Mouse (Mus musculus): ENCODE results near the gene Rnf19b. TPM values are rescaled to one million over a fixed set of nuclear protein-coding genes. Genes with fewer than 3 reads are reported as not detected.

Gene Rnf19b
- polyA plus RNA-seq, 1 experiment from 2014 or later: 9.0 TPM

GRCm38 (mm10) chr4:129047721-129048421 lies 10.2 kb upstream of the Rnf19b start:
- Histone ChIP-seq H3K9ac (replicated peaks; ENCODE audit: low read length) (peak overlapping the region; percentile 74), H3K9me3 (replicated peaks; ENCODE audit: control insufficient read depth, low read length) (no peaks in the 10 kb centered on the region), H3K4me3 (ENCODE audit: low read depth, low read length) (peak overlapping the region; percentile 39), H3K4me1 (ENCODE audit: control insufficient read depth, insufficient read depth, low read length) (no peaks in the 10 kb centered on the region), H3K4me2 (ENCODE audit: low read depth, low read length) (peak overlapping the region; percentile 96), H3K27me3 (ENCODE audit: control insufficient read depth, insufficient read depth, low read length) (peaks cover 7% of the 10 kb centered on the region), H3K27ac (replicated peaks; ENCODE audit: low read depth, low read length) (no peak overlapping the region), H3K36me3 (replicated peaks; ENCODE audit: control insufficient read depth, insufficient read depth, low read depth, low read length) (no peaks in the 10 kb centered on the region)
- ATAC-seq (replicated peaks; ENCODE audit: insufficient number of reproducible peaks, low FRiP score, low TSS enrichment, low read depth): no peak
- no peak for DNase-seq (ENCODE audit: low spot score)
- 18% methylated on average over 15 of the region's 15 CpGs for WGBS

GRCm38 (mm10) chr4:129048501-129049305 lies 9.4 kb upstream of the Rnf19b start:
- H3K9ac ChIP-seq (replicated peaks; ENCODE audit: low read length): peak overlapping the region; percentile 74
- H3K9me3 ChIP-seq (replicated peaks; ENCODE audit: control insufficient read depth, low read length): no peaks in the 10 kb centered on the region
- ATAC-seq (replicated peaks; ENCODE audit: insufficient number of reproducible peaks, low FRiP score, low TSS enrichment, low read depth) (peak; percentile 85), DNase-seq (ENCODE audit: low spot score) (peak; percentile 87)
- H3K27ac ChIP-seq (replicated peaks; ENCODE audit: low read depth, low read length): no peak overlapping the region
- H3K4me1 ChIP-seq (ENCODE audit: control insufficient read depth, insufficient read depth, low read length): no peaks in the 10 kb centered on the region
- H3K27me3 ChIP-seq (ENCODE audit: control insufficient read depth, insufficient read depth, low read length): peaks cover 7% of the 10 kb centered on the region
- under 1% methylated on average over 49 of the region's 52 CpGs for WGBS
- peak overlapping the region; percentile 39 for H3K4me3 ChIP-seq (ENCODE audit: low read depth, low read length)
- H3K36me3 ChIP-seq (replicated peaks; ENCODE audit: control insufficient read depth, insufficient read depth, low read depth, low read length): no peaks in the 10 kb centered on the region
- H3K4me2 ChIP-seq (ENCODE audit: low read depth, low read length): peak overlapping the region; percentile 96

- Histone ChIP-seq H3K4me3 (ENCODE audit: low read depth, low read length) (peak overlapping the region; percentile 39), H3K9ac (replicated peaks; ENCODE audit: low read length) (peak overlapping the region; percentile 74), H3K4me1 (ENCODE audit: control insufficient read depth, insufficient read depth, low read length) (no peaks in the 10 kb centered on the region), H3K27me3 (ENCODE audit: control insufficient read depth, insufficient read depth, low read length) (peaks cover 7% of the 10 kb centered on the region), H3K4me2 (ENCODE audit: low read depth, low read length) (peak overlapping the region; percentile 96), H3K9me3 (replicated peaks; ENCODE audit: control insufficient read depth, low read length) (no peaks in the 10 kb centered on the region), H3K27ac (replicated peaks; ENCODE audit: low read depth, low read length) (no peak overlapping the region), H3K36me3 (replicated peaks; ENCODE audit: control insufficient read depth, insufficient read depth, low read depth, low read length) (no peaks in the 10 kb centered on the region)
- DNase-seq (ENCODE audit: low spot score) (peak; percentile 56), ATAC-seq (replicated peaks; ENCODE audit: insufficient number of reproducible peaks, low FRiP score, low TSS enrichment, low read depth) (no peak)
- 5% methylated on average over 23 of the region's 23 CpGs for WGBS
Observed at GRCm38 (mm10) chr4:129049306-129050011, 8.6 kb upstream of the Rnf19b start.

GRCm38 (mm10) chr4:129050365-129050764 lies 7.7 kb upstream of the Rnf19b start:
- peaks cover 7% of the 10 kb centered on the region for H3K27me3 ChIP-seq (ENCODE audit: control insufficient read depth, insufficient read depth, low read length)
- 69% methylated on average over 4 of the region's 4 CpGs for whole genome bisulfite sequencing
- H3K4me3 ChIP-seq (ENCODE audit: low read depth, low read length): no peak overlapping the region
- H3K36me3 ChIP-seq (replicated peaks; ENCODE audit: control insufficient read depth, insufficient read depth, low read depth, low read length): no peaks in the 10 kb centered on the region
- ATAC-seq (replicated peaks; ENCODE audit: insufficient number of reproducible peaks, low FRiP score, low TSS enrichment, low read depth) (no peak), DNase-seq (ENCODE audit: low spot score) (no peak)
- no peaks in the 10 kb centered on the region for H3K4me1 ChIP-seq (ENCODE audit: control insufficient read depth, insufficient read depth, low read length)
- H3K9me3 ChIP-seq (replicated peaks; ENCODE audit: control insufficient read depth, low read length): no peaks in the 10 kb centered on the region
- no peak overlapping the region for H3K9ac ChIP-seq (replicated peaks; ENCODE audit: low read length)
- H3K27ac ChIP-seq (replicated peaks; ENCODE audit: low read depth, low read length): no peak overlapping the region
- H3K4me2 ChIP-seq (ENCODE audit: low read depth, low read length): no peak overlapping the region

GRCm38 (mm10) chr4:129050901-129051417 lies 7.1 kb upstream of the Rnf19b start:
- H3K9me3 ChIP-seq (replicated peaks; ENCODE audit: control insufficient read depth, low read length): no peaks in the 10 kb centered on the region
- peaks cover 7% of the 10 kb centered on the region for H3K27me3 ChIP-seq (ENCODE audit: control insufficient read depth, insufficient read depth, low read length)
- H3K9ac ChIP-seq (replicated peaks; ENCODE audit: low read length): no peak overlapping the region
- no peak overlapping the region for H3K4me3 ChIP-seq (ENCODE audit: low read depth, low read length)
- 63% methylated on average over 6 of the region's 6 CpGs for WGBS
- ATAC-seq (replicated peaks; ENCODE audit: insufficient number of reproducible peaks, low FRiP score, low TSS enrichment, low read depth) (no peak), DNase-seq (ENCODE audit: low spot score) (no peak)
- no peak overlapping the region for H3K27ac ChIP-seq (replicated peaks; ENCODE audit: low read depth, low read length)
- H3K4me1 ChIP-seq (ENCODE audit: control insufficient read depth, insufficient read depth, low read length): no peaks in the 10 kb centered on the region
- no peak overlapping the region for H3K4me2 ChIP-seq (ENCODE audit: low read depth, low read length)
- no peaks in the 10 kb centered on the region for H3K36me3 ChIP-seq (replicated peaks; ENCODE audit: control insufficient read depth, insufficient read depth, low read depth, low read length)

- Histone ChIP-seq H3K4me3 (ENCODE audit: low read depth, low read length) (no peak overlapping the region), H3K27me3 (ENCODE audit: control insufficient read depth, insufficient read depth, low read length) (peaks cover 7% of the 10 kb centered on the region), H3K9me3 (replicated peaks; ENCODE audit: control insufficient read depth, low read length) (no peaks in the 10 kb centered on the region), H3K36me3 (replicated peaks; ENCODE audit: control insufficient read depth, insufficient read depth, low read depth, low read length) (no peaks in the 10 kb centered on the region), H3K27ac (replicated peaks; ENCODE audit: low read depth, low read length) (no peak overlapping the region), H3K4me1 (ENCODE audit: control insufficient read depth, insufficient read depth, low read length) (no peaks in the 10 kb centered on the region), H3K9ac (replicated peaks; ENCODE audit: low read length) (no peak overlapping the region), H3K4me2 (ENCODE audit: low read depth, low read length) (no peak overlapping the region)
- DNase-seq (ENCODE audit: low spot score) (no peak), ATAC-seq (replicated peaks; ENCODE audit: insufficient number of reproducible peaks, low FRiP score, low TSS enrichment, low read depth) (no peak)
- WGBS: 22% methylated on average over 11 of the region's 11 CpGs
Observed at GRCm38 (mm10) chr4:129051461-129052183, 6.4 kb upstream of the Rnf19b start.

GRCm38 (mm10) chr4:129054757-129055156 lies 3.3 kb upstream of the Rnf19b start:
- DNase-seq (ENCODE audit: low spot score) (no peak), ATAC-seq (replicated peaks; ENCODE audit: insufficient number of reproducible peaks, low FRiP score, low TSS enrichment, low read depth) (no peak)
- Histone ChIP-seq H3K4me2 (ENCODE audit: low read depth, low read length) (no peak overlapping the region), H3K4me3 (ENCODE audit: low read depth, low read length) (no peak overlapping the region), H3K36me3 (replicated peaks; ENCODE audit: control insufficient read depth, insufficient read depth, low read depth, low read length) (no peaks in the 10 kb centered on the region), H3K9me3 (replicated peaks; ENCODE audit: control insufficient read depth, low read length) (no peaks in the 10 kb centered on the region), H3K27me3 (ENCODE audit: control insufficient read depth, insufficient read depth, low read length) (no peaks in the 10 kb centered on the region; the same call in 1 of the 2 replicates), H3K9ac (replicated peaks; ENCODE audit: low read length) (no peak overlapping the region), H3K27ac (replicated peaks; ENCODE audit: low read depth, low read length) (no peak overlapping the region), H3K4me1 (ENCODE audit: control insufficient read depth, insufficient read depth, low read length) (peaks cover 5% of the 10 kb centered on the region; the same call in 1 of the 2 replicates)
- 91% methylated on average over 12 of the region's 12 CpGs for WGBS

All from embryonic facial prominence, embryonic 11.5 days (tissue).